Mouse (Mus musculus) midbrain, embryonic 11.5 days (tissue): Measurements from ENCODE around the gene Mc1r. TPM values are rescaled to one million over a fixed set of nuclear protein-coding genes. Genes with fewer than 3 reads are reported as not detected.

Experiments used
- ATAC-seq: fragments of 200-750 bp; cut with Nextera tagmentation; 2 replicates; pipeline ENCODE4 v1.8.0; 2017; ENCODE audit warnings: moderate TSS enrichment, moderate library complexity; ENCODE audit not compliant: low FRiP score
- DNase-seq: peaks from one replicate; pipeline ENCODE4 v3.0.0; 2015; ENCODE audit warnings: low spot score; ENCODE audit errors: missing footprints
- H3K27ac ChIP-seq: fragments of 300-500 bp; sonication (generic); 2 replicates; pipeline ENCODE4 v1.5.1; 2014; ENCODE audit warnings: low read depth, low read length
- H3K27me3 ChIP-seq: fragments of 300-500 bp; sonication (generic); 2 replicates; pipeline ENCODE4 v1.6.1; 2014; ENCODE audit warnings: mild to moderate bottlenecking, low read length, moderate library complexity, mixed read lengths; ENCODE audit not compliant: control insufficient read depth, insufficient read depth
- H3K36me3 ChIP-seq: fragments of 300-500 bp; sonication (generic); 2 replicates; pipeline ENCODE4 v1.6.1; 2014; ENCODE audit warnings: mild to moderate bottlenecking, low read length, moderate library complexity, mixed read lengths; ENCODE audit not compliant: control insufficient read depth, insufficient read depth
- H3K4me1 ChIP-seq: fragments of 300-500 bp; sonication (generic); 2 replicates; pipeline ENCODE4 v1.6.1; 2014; ENCODE audit warnings: low read length; ENCODE audit not compliant: control insufficient read depth, insufficient read depth
- H3K4me2 ChIP-seq: fragments of 300-500 bp; sonication (generic); 2 replicates; pipeline ENCODE4 v1.6.1; 2014; ENCODE audit warnings: mild to moderate bottlenecking, moderate library complexity
- H3K4me3 ChIP-seq: fragments of 300-500 bp; sonication (generic); 2 replicates; pipeline ENCODE4 v1.5.1; 2014; ENCODE audit warnings: low read depth, low read length
- H3K9ac ChIP-seq: fragments of 300-500 bp; sonication (generic); 2 replicates; pipeline ENCODE4 v1.6.1; 2014; ENCODE audit warnings: low read length
- H3K9me3 ChIP-seq: fragments of 300-500 bp; sonication (generic); 2 replicates; pipeline ENCODE4 v1.6.1; 2016; ENCODE audit warnings: low read length; ENCODE audit not compliant: control insufficient read depth
- WGBS: fragments of 180-500 bp; shearing (Covaris S2); extraction: QIAGEN DNeasy Blood & Tissue Kit; methylation state at CpG from one replicate; pipeline ENCODE4 v1.1.7; 2014; 5-methylcytosine and 5-hydroxymethylcytosine counted together
- polyA plus RNA-seq: library from polyadenylated mRNA; unstranded; fragments of >200 nt; fragmentation: Nextera tagmentation; extraction: Ambion mirVana; gene quantifications from 2 replicates; pipeline ENCODE4 v1.2.1, GENCODE M21; 2014

The Mc1r gene
- polyA plus RNA-seq, 1 experiment from 2014 or later, result 0.12 TPM

GRCm38 (mm10) chr8:123384883-123385540 is 21.9 kb upstream of the Mc1r start:
- DNase-seq, result no peak
- no peak overlapping the region for H3K27ac ChIP-seq
- H3K27me3 ChIP-seq, result no peaks in the 10 kb centered on the region
- H3K4me2 ChIP-seq, result no peak overlapping the region
- no peaks in the 10 kb centered on the region for H3K4me1 ChIP-seq
- H3K4me3 ChIP-seq, result no peak overlapping the region
- no peak for ATAC-seq
- no peak overlapping the region for H3K9ac ChIP-seq
- no peaks in the 10 kb centered on the region for H3K9me3 ChIP-seq
- WGBS, result 77% methylated on average over 9 of the region's 9 CpGs
- H3K36me3 ChIP-seq, result peaks cover 22% of the 10 kb centered on the region

- 83% methylated on average over 3 of the region's 3 CpGs for WGBS
- no peak for ATAC-seq
- no peak for DNase-seq
- Histone ChIP-seq H3K4me3 (no peak overlapping the region), H3K4me2 (no peak overlapping the region), H3K4me1 (no peaks in the 10 kb centered on the region), H3K27me3 (no peaks in the 10 kb centered on the region), H3K36me3 (peaks cover 25% of the 10 kb centered on the region), H3K9me3 (no peaks in the 10 kb centered on the region), H3K27ac (no peak overlapping the region), H3K9ac (no peak overlapping the region)
These were observed 19.9 kb upstream of the Mc1r start for GRCm38 (mm10) chr8:123387041-123387440.

- DNase-seq, result no peak
- no peak for ATAC-seq
- peaks cover 22% of the 10 kb centered on the region for H3K36me3 ChIP-seq
- WGBS, result 93% methylated on average over 8 of the region's 8 CpGs
- no peaks in the 10 kb centered on the region for H3K27me3 ChIP-seq
- no peak overlapping the region for H3K4me2 ChIP-seq
- H3K4me1 ChIP-seq, result no peaks in the 10 kb centered on the region
- no peak overlapping the region for H3K9ac ChIP-seq
- H3K9me3 ChIP-seq, result no peaks in the 10 kb centered on the region
- no peak overlapping the region for H3K27ac ChIP-seq
- H3K4me3 ChIP-seq, result no peak overlapping the region
These were observed 19.1 kb upstream of the Mc1r start for GRCm38 (mm10) chr8:123387801-123388200.

- Histone ChIP-seq H3K36me3 (peaks cover 26% of the 10 kb centered on the region), H3K9ac (no peak overlapping the region), H3K4me3 (no peak overlapping the region), H3K9me3 (no peaks in the 10 kb centered on the region), H3K27me3 (no peaks in the 10 kb centered on the region), H3K27ac (no peak overlapping the region), H3K4me1 (no peaks in the 10 kb centered on the region), H3K4me2 (no peak overlapping the region)
- DNase-seq (no peak), ATAC-seq (no peak)
- 96% methylated on average over 7 of the region's 7 CpGs for WGBS
These were observed 17.9 kb upstream of the Mc1r start for GRCm38 (mm10) chr8:123389026-123389425.

GRCm38 (mm10) chr8:123398308-123398707 is 8.6 kb upstream of the Mc1r start:
- no peaks in the 10 kb centered on the region for H3K27me3 ChIP-seq
- WGBS, result 96% methylated on average over 13 of the region's 13 CpGs
- no peak overlapping the region for H3K4me2 ChIP-seq
- DNase-seq (no peak), ATAC-seq (no peak)
- H3K36me3 ChIP-seq, result peaks cover 32% of the 10 kb centered on the region
- no peak overlapping the region for H3K4me3 ChIP-seq
- no peak overlapping the region for H3K27ac ChIP-seq
- no peaks in the 10 kb centered on the region for H3K9me3 ChIP-seq
- no peaks in the 10 kb centered on the region for H3K4me1 ChIP-seq
- H3K9ac ChIP-seq, result no peak overlapping the region

GRCm38 (mm10) chr8:123401936-123402335 is 5.0 kb upstream of the Mc1r start:
- no peak overlapping the region for H3K27ac ChIP-seq
- DNase-seq (no peak), ATAC-seq (no peak)
- H3K4me3 ChIP-seq, result no peak overlapping the region
- 90% methylated on average over 9 of the region's 9 CpGs for WGBS
- H3K27me3 ChIP-seq, result no peaks in the 10 kb centered on the region
- no peak overlapping the region for H3K9ac ChIP-seq
- peaks cover 16% of the 10 kb centered on the region for H3K36me3 ChIP-seq
- H3K4me2 ChIP-seq, result no peak overlapping the region
- H3K9me3 ChIP-seq, result no peaks in the 10 kb centered on the region
- no peaks in the 10 kb centered on the region; the same call in 1 of the 2 replicates for H3K4me1 ChIP-seq

GRCm38 (mm10) chr8:123402730-123403326 is 4.1 kb upstream of the Mc1r start:
- H3K9ac ChIP-seq, result no peak overlapping the region
- H3K27me3 ChIP-seq, result no peaks in the 10 kb centered on the region
- 91% methylated on average over 9 of the region's 9 CpGs for WGBS
- DNase-seq (no peak), ATAC-seq (no peak)
- no peak overlapping the region for H3K4me3 ChIP-seq
- H3K36me3 ChIP-seq, result peaks cover 13% of the 10 kb centered on the region
- no peak overlapping the region for H3K4me2 ChIP-seq
- no peak overlapping the region for H3K27ac ChIP-seq
- no peaks in the 10 kb centered on the region; the same call in 1 of the 2 replicates for H3K4me1 ChIP-seq
- no peaks in the 10 kb centered on the region for H3K9me3 ChIP-seq

GRCm38 (mm10) chr8:123404521-123404920 is 2.4 kb upstream of the Mc1r start:
- 0 out of 2 replicates have a peak, but pooled peaks cover 2% of the 10 kb centered on the region for H3K27me3 ChIP-seq
- no peaks in the 10 kb centered on the region for H3K9me3 ChIP-seq
- WGBS, result 51% methylated on average over 8 of the region's 8 CpGs
- H3K4me1 ChIP-seq, result peaks cover 5% of the 10 kb centered on the region
- no peak for ATAC-seq
- no peak overlapping the region for H3K4me3 ChIP-seq
- no peak for DNase-seq
- peaks cover 8% of the 10 kb centered on the region for H3K36me3 ChIP-seq
- no peak overlapping the region for H3K9ac ChIP-seq
- H3K4me2 ChIP-seq, result no peak overlapping the region
- H3K27ac ChIP-seq, result no peak overlapping the region

- peak; percentile 56 for DNase-seq
- WGBS, result 91% methylated on average over 13 of the region's 13 CpGs
- ATAC-seq, result no peak
- Histone ChIP-seq H3K4me1 (peaks cover 17% of the 10 kb centered on the region), H3K4me3 (no peak overlapping the region), H3K27ac (no peak overlapping the region), H3K27me3 (0 out of 2 replicates have a peak, but pooled peaks cover 2% of the 10 kb centered on the region), H3K9me3 (no peaks in the 10 kb centered on the region), H3K9ac (no peak overlapping the region), H3K4me2 (no peak overlapping the region), H3K36me3 (no peaks in the 10 kb centered on the region)
These were observed 705 bp downstream of the Mc1r start for GRCm38 (mm10) chr8:123407612-123408011.
